Mouse (Mus musculus) layer of hippocampus, postnatal 25 days (tissue): Measurements from ENCODE around the gene T. TPM values are rescaled to one million over a fixed set of nuclear protein-coding genes. Genes with fewer than 3 reads are reported as not detected.

Experiments used
- DNase-seq, 2 experiments: peaks; one replicate each; pipeline ENCODE4 v3.0.0; 2022; ENCODE audit warnings: mixed read lengths in 2 of 2, low spot score in 1 of 2; ENCODE audit errors: extremely low spot score in 1 of 2
- total RNA-seq, 2 experiments: library from RNA; stranded (reverse); gene quantifications; 2 replicates each; pipeline ENCODE4 v1.2.3; 2021

The T gene
- total RNA-seq, 2 experiments from 2014 or later, result not detected

DNA sequence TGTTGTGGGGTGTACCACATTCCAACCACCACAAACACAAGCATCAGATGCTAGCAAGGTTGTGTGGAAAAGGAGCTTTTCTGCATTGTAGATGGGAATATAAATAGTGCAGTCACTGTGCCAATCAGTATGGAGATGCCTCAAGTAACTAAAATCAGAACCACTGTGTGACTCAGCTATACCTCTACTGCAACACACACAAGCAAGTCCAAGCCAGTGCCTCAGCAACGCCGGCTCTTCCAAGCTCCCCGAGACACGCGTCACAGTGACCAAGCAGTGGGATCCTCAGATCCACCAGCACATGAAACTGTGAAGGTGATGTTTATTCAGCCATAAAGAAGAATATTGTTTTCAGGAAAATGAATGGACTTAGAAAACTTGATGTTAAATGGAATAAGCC, 56.7 kb downstream of the T start:
- no peak for DNase-seq

Other genes with a start within 250 kb of the T start
- under 1 TPM; 0.22 to 0.38 TPM for gene Ccr6, start 198.4 kb upstream of the T start, total RNA-seq
- 100 to 1,000 TPM; 149 to 159 TPM for gene Mpc1, start 151.5 kb upstream of the T start, total RNA-seq
- 10 to 100 TPM; 55.7 to 58.0 TPM for gene Sft2d1, start 123.3 kb upstream of the T start, total RNA-seq
- 10 to 100 TPM; 22.8 to 23.6 TPM for gene Prr18, start 97.0 kb upstream of the T start, total RNA-seq
- gene T2, start 78.4 kb upstream of the T start, total RNA-seq, result under 1 TPM; 0.34 to 0.82 TPM
- 10 to 100 TPM; 55.2 to 64.0 TPM for gene Pde10a, start 90.9 kb downstream of the T start, total RNA-seq
- gene Gm17087, start 132.5 kb downstream of the T start, total RNA-seq, result not detected